Mouse (Mus musculus) embryonic facial prominence, embryonic 13.5 days (tissue): ENCODE measurements around the gene Cep57. TPM values are rescaled to one million over a fixed set of nuclear protein-coding genes. Genes with fewer than 3 reads are reported as not detected.
"Not testable (repeated sequence)": the region's sequence is repeated elsewhere in the genome, so short reads cannot be mapped to it uniquely, and the experiment has no call there.

Experiments
- ATAC-seq: fragments of 200-750 bp; cut with Nextera tagmentation; 2 replicates; pipeline ENCODE4 v1.8.0; 2017; ENCODE audit warnings: low read depth; ENCODE audit not compliant: insufficient number of reproducible peaks, insufficient read depth, low FRiP score, low TSS enrichment
- H3K27ac ChIP-seq: fragments of 300-500 bp; sonication (generic); 2 replicates; pipeline ENCODE4 v1.5.1; 2015; ENCODE audit warnings: moderate library complexity, mild to moderate bottlenecking, inconsistent platforms
- H3K27me3 ChIP-seq: fragments of 300-500 bp; sonication (generic); 2 replicates; pipeline ENCODE4 v1.6.1; 2015; ENCODE audit warnings: mild to moderate bottlenecking, inconsistent platforms
- H3K36me3 ChIP-seq: fragments of 300-500 bp; sonication (generic); 2 replicates; pipeline ENCODE4 v1.6.1; 2015; ENCODE audit warnings: mild to moderate bottlenecking, inconsistent platforms
- H3K4me1 ChIP-seq: fragments of 300-500 bp; sonication (generic); 2 replicates; pipeline ENCODE4 v1.6.1; 2015; ENCODE audit warnings: inconsistent platforms
- H3K4me2 ChIP-seq: fragments of 300-500 bp; sonication (generic); 2 replicates; pipeline ENCODE4 v1.6.1; 2015; ENCODE audit warnings: moderate library complexity, mild to moderate bottlenecking, inconsistent platforms
- H3K4me3 ChIP-seq: fragments of 300-500 bp; sonication (generic); 2 replicates; pipeline ENCODE4 v1.5.1; 2015; ENCODE audit warnings: mild to moderate bottlenecking, inconsistent platforms
- H3K9ac ChIP-seq: fragments of 300-500 bp; sonication (generic); 2 replicates; pipeline ENCODE4 v1.6.1; 2015; ENCODE audit warnings: mild to moderate bottlenecking, inconsistent platforms
- H3K9me3 ChIP-seq: fragments of 300-500 bp; sonication (generic); 2 replicates; pipeline ENCODE4 v1.6.1; 2016; ENCODE audit warnings: inconsistent platforms
- WGBS: fragments of 180-500 bp; shearing (Covaris S2); methylation state at CpG from one replicate; pipeline ENCODE4 v1.1.7; 2015; ENCODE audit warnings: mixed read lengths; 5-methylcytosine and 5-hydroxymethylcytosine counted together
- polyA plus RNA-seq: library from polyadenylated mRNA; unstranded; fragments of >200 nt; fragmentation: Nextera tagmentation; extraction: Ambion mirVana; gene quantifications from 2 replicates; pipeline ENCODE4 v1.2.1, GENCODE M21; 2015

Gene Cep57
- polyA plus RNA-seq, 1 experiment from 2014 or later, result 65.6 TPM

- not testable (repeated sequence) for H3K4me1 ChIP-seq, H3K9ac ChIP-seq, ATAC-seq, H3K27me3 ChIP-seq, H3K9me3 ChIP-seq, H3K27ac ChIP-seq, H3K4me3 ChIP-seq, H3K4me2 ChIP-seq
- peaks cover 76% of the 10 kb centered on the region for H3K36me3 ChIP-seq
- 96% methylated on average over 8 of the region's 8 CpGs for WGBS
Measured at GRCm38 (mm10) chr9:13790864-13791263, 36.0 kb downstream of the Cep57 start.

DNA sequence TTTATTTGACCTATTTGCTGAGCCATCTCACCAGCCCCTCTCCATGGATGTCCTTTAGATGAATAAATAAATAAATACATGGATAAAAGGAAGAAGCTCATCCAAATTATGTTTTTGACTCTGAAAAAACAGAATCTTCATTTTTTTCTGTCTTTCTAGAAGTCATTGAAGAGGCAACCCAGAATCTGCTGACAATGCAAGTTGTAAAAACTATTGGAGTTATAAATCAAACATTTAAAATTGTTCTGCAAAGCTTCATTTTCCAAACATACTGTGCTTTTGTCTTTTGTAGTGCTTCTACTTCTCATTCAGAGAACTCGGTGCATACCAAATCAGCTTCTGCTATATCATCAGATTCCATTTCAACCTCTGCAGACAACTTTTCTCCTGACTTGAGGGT is 44.9 kb downstream of the Cep57 start:
- H3K4me1 ChIP-seq, result no peaks in the 10 kb centered on the region
- no peak overlapping the region for H3K4me2 ChIP-seq
- peaks cover 26% of the 10 kb centered on the region for H3K36me3 ChIP-seq
- peaks cover 3% of the 10 kb centered on the region; the same call in 1 of the 2 replicates for H3K9me3 ChIP-seq
- ATAC-seq, result no peak
- H3K27me3 ChIP-seq, result no peaks in the 10 kb centered on the region
- 95% methylated on average over 1 of the region's 1 CpGs for WGBS
- H3K4me3 ChIP-seq, result no peak overlapping the region
- no peak overlapping the region for H3K9ac ChIP-seq
- no peak overlapping the region for H3K27ac ChIP-seq

- Histone ChIP-seq H3K9ac (no peak overlapping the region), H3K27ac (no peak overlapping the region), H3K4me1 (peaks cover 5% of the 10 kb centered on the region), H3K9me3 (no peaks in the 10 kb centered on the region), H3K4me3 (no peak overlapping the region), H3K27me3 (no peaks in the 10 kb centered on the region), H3K36me3 (no peaks in the 10 kb centered on the region), H3K4me2 (no peak overlapping the region)
- 87% methylated on average over 1 of the region's 1 CpGs for WGBS
- ATAC-seq, result no peak
Measured at GRCm38 (mm10) chr9:13774732-13775131, 52.2 kb downstream of the Cep57 start.

DNA sequence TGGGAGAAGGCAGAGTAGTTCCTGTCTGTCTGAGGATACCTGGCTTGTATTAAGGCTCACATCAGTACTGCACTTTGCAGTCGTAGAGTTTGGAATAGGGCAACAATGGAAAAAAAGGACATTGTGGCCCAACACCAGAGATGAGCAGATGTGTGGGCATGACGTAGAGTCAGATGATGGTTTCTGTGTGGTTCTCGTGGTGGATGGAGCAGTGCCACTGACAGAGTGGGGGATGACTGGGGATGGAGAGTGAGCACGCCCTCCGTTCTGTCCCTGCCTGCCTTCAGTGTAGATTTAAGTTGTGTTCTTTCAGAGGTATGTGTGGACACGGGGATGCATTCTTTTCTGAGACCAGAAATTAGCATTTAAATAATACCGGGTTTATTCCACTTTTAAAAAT is 60.3 kb downstream of the Cep57 start:
- WGBS, result 92% methylated on average over 7 of the region's 7 CpGs

GRCm38 (mm10) chr9:13765624-13766023 is 61.3 kb downstream of the Cep57 start:
- H3K4me3 ChIP-seq, result no peak overlapping the region
- H3K4me2 ChIP-seq, result no peak overlapping the region
- no peak overlapping the region for H3K9ac ChIP-seq
- 0 out of 2 replicates have a peak overlapping the region, but pooled peaks have one; percentile 11 for H3K27ac ChIP-seq
- WGBS, result 62% methylated on average over 2 of the region's 2 CpGs
- H3K9me3 ChIP-seq, result no peaks in the 10 kb centered on the region
- H3K27me3 ChIP-seq, result no peaks in the 10 kb centered on the region
- H3K36me3 ChIP-seq, result no peaks in the 10 kb centered on the region
- H3K4me1 ChIP-seq, result no peaks in the 10 kb centered on the region
- ATAC-seq, result no peak

More for the DNA sequence above, 60.3 kb downstream of the Cep57 start:
- no peaks in the 10 kb centered on the region for H3K4me1 ChIP-seq
- H3K27me3 ChIP-seq, result no peaks in the 10 kb centered on the region
- no peaks in the 10 kb centered on the region for H3K36me3 ChIP-seq
- no peak for ATAC-seq
- H3K9me3 ChIP-seq, result no peaks in the 10 kb centered on the region
- H3K4me3 ChIP-seq, result no peak overlapping the region
- H3K9ac ChIP-seq, result no peak overlapping the region
- no peak overlapping the region for H3K4me2 ChIP-seq
- no peak overlapping the region for H3K27ac ChIP-seq

- 89% methylated on average over 3 of the region's 3 CpGs for WGBS
- Histone ChIP-seq H3K4me1 (no peaks in the 10 kb centered on the region), H3K4me2 (no peak overlapping the region), H3K27me3 (no peaks in the 10 kb centered on the region), H3K9me3 (0 out of 2 replicates have a peak, but pooled peaks cover 3% of the 10 kb centered on the region), H3K9ac (no peak overlapping the region), H3K27ac (no peak overlapping the region), H3K36me3 (0 out of 2 replicates have a peak, but pooled peaks cover 5% of the 10 kb centered on the region), H3K4me3 (no peak overlapping the region)
- no peak for ATAC-seq
Measured at GRCm38 (mm10) chr9:13760430-13760829, 66.5 kb downstream of the Cep57 start.

Other genes with a start within 250 kb of the Cep57 start
- 80.5 and 83.6 TPM in 2 replicates for gene Mtmr2, start 78.7 kb downstream of the Cep57 start, polyA plus RNA-seq
- gene Fam76b, start 609 bp upstream of the Cep57 start, polyA plus RNA-seq, result 25.9 and 29.3 TPM in 2 replicates